Mouse (Mus musculus) midbrain, embryonic 13.5 days (tissue): ENCODE measurements around the gene Nudt16l1. TPM values are rescaled to one million over a fixed set of nuclear protein-coding genes. Genes with fewer than 3 reads are reported as not detected.

Experiments
- polyA plus RNA-seq: library from polyadenylated mRNA; unstranded; fragments of >200 nt; fragmentation: Nextera tagmentation; extraction: Ambion mirVana; gene quantifications from 2 replicates; pipeline ENCODE4 v1.2.1, GENCODE M21; 2015

Gene Nudt16l1
- polyA plus RNA-seq, 1 experiment from 2014 or later = 131 TPM

Other genes with a start within 250 kb of the Nudt16l1 start
- 102 and 104 TPM in 2 replicates for gene Nmral1, start 219.4 kb upstream of the Nudt16l1 start, polyA plus RNA-seq
- 81.8 and 87.6 TPM in 2 replicates for gene Hmox2, start 212.4 kb upstream of the Nudt16l1 start, polyA plus RNA-seq
- gene Cdip1, start 148.5 kb upstream of the Nudt16l1 start, polyA plus RNA-seq = 108 and 109 TPM in 2 replicates
- gene 4930562C15Rik, start 103.3 kb upstream of the Nudt16l1 start, polyA plus RNA-seq = 0.40 and 0.50 TPM in 2 replicates
- gene Ubald1, start 58.4 kb upstream of the Nudt16l1 start, polyA plus RNA-seq = 45.8 and 46.2 TPM in 2 replicates
- gene Mgrn1, start 52.5 kb upstream of the Nudt16l1 start, polyA plus RNA-seq = 100 and 101 TPM in 2 replicates
- 79.1 and 85.4 TPM in 2 replicates for gene Anks3, start 25.4 kb downstream of the Nudt16l1 start, polyA plus RNA-seq
- not detected in 2 replicates for gene Sept12, start 59.1 kb downstream of the Nudt16l1 start, polyA plus RNA-seq
- 0.81 TPM in 1 of 2 replicates, not detected in the other for gene Smim22, start 68.5 kb downstream of the Nudt16l1 start, polyA plus RNA-seq
- gene Rogdi, start 74.8 kb downstream of the Nudt16l1 start, polyA plus RNA-seq = 137 and 139 TPM in 2 replicates
- 228 and 230 TPM in 2 replicates for gene Glyr1, start 111.1 kb downstream of the Nudt16l1 start, polyA plus RNA-seq
- gene Ubn1, start 111.3 kb downstream of the Nudt16l1 start, polyA plus RNA-seq = 17.6 and 19.6 TPM in 2 replicates
- gene Ppl, start 193.7 kb downstream of the Nudt16l1 start, polyA plus RNA-seq = 0.12 and 0.13 TPM in 2 replicates
- 0.98 and 1.1 TPM in 2 replicates for gene Sec14l5, start 208.3 kb downstream of the Nudt16l1 start, polyA plus RNA-seq